Mouse (Mus musculus): ENCODE measurements around the gene Ska3. TPM values are rescaled to one million over a fixed set of nuclear protein-coding genes. Genes with fewer than 3 reads are reported as not detected.

Ska3 gene
- polyA plus RNA-seq, 1 experiment from 2014 or later, result 5.0 TPM

GRCm38 (mm10) chr14:57772157-57772815, 53.7 kb downstream of the Ska3 start:
- no peak overlapping the region for H3K27ac ChIP-seq (ENCODE audit: low read length)
- no peak overlapping the region for H3K4me2 ChIP-seq (ENCODE audit: low read length)
- H3K9me3 ChIP-seq (replicated peaks; ENCODE audit: control insufficient read depth, low read length, poor library complexity, severe bottlenecking), result no peaks in the 10 kb centered on the region
- no peak for ATAC-seq
- no peaks in the 10 kb centered on the region for H3K36me3 ChIP-seq (ENCODE audit: control insufficient read depth, insufficient read depth, low read length)
- H3K9ac ChIP-seq (ENCODE audit: low read depth, low read length), result no peak overlapping the region
- WGBS, result 85% methylated on average over 6 of the region's 6 CpGs
- no peak overlapping the region for H3K4me3 ChIP-seq (ENCODE audit: low read depth, low read length)
- H3K27me3 ChIP-seq (ENCODE audit: control insufficient read depth, insufficient read depth, low read depth, low read length), result no peaks in the 10 kb centered on the region
- H3K4me1 ChIP-seq (ENCODE audit: control insufficient read depth, insufficient read depth, low read length), result no peaks in the 10 kb centered on the region

- H3K27ac ChIP-seq (ENCODE audit: low read length), result no peak overlapping the region
- H3K4me3 ChIP-seq (ENCODE audit: low read depth, low read length), result no peak overlapping the region
- no peak overlapping the region for H3K9ac ChIP-seq (ENCODE audit: low read depth, low read length)
- H3K27me3 ChIP-seq (ENCODE audit: control insufficient read depth, insufficient read depth, low read depth, low read length), result no peaks in the 10 kb centered on the region
- H3K36me3 ChIP-seq (ENCODE audit: control insufficient read depth, insufficient read depth, low read length), result no peaks in the 10 kb centered on the region
- 96% methylated on average over 5 of the region's 5 CpGs for WGBS
- no peaks in the 10 kb centered on the region for H3K9me3 ChIP-seq (replicated peaks; ENCODE audit: control insufficient read depth, low read length, poor library complexity, severe bottlenecking)
- ATAC-seq, result no peak
- H3K4me2 ChIP-seq (ENCODE audit: low read length), result no peak overlapping the region
- no peaks in the 10 kb centered on the region for H3K4me1 ChIP-seq (ENCODE audit: control insufficient read depth, insufficient read depth, low read length)
These were observed 56.9 kb downstream of the Ska3 start for GRCm38 (mm10) chr14:57769102-57769501.

GRCm38 (mm10) chr14:57760447-57761412, 65.3 kb downstream of the Ska3 start:
- no peak for ATAC-seq
- no peak overlapping the region for H3K4me3 ChIP-seq (ENCODE audit: low read depth, low read length)
- no peak overlapping the region for H3K27ac ChIP-seq (ENCODE audit: low read length)
- no peaks in the 10 kb centered on the region for H3K4me1 ChIP-seq (ENCODE audit: control insufficient read depth, insufficient read depth, low read length)
- WGBS, result 44% methylated on average over 10 of the region's 10 CpGs
- no peak overlapping the region for H3K4me2 ChIP-seq (ENCODE audit: low read length)
- H3K9me3 ChIP-seq (replicated peaks; ENCODE audit: control insufficient read depth, low read length, poor library complexity, severe bottlenecking), result no peaks in the 10 kb centered on the region
- H3K36me3 ChIP-seq (ENCODE audit: control insufficient read depth, insufficient read depth, low read length), result no peaks in the 10 kb centered on the region
- H3K27me3 ChIP-seq (ENCODE audit: control insufficient read depth, insufficient read depth, low read depth, low read length), result no peaks in the 10 kb centered on the region
- no peak overlapping the region for H3K9ac ChIP-seq (ENCODE audit: low read depth, low read length)

GRCm38 (mm10) chr14:57758237-57758636, 67.7 kb downstream of the Ska3 start, which contains the start of gene Lats2:
Gene Lats2 (minus strand): TSS chr14:57758388.
- Histone ChIP-seq H3K4me1 (ENCODE audit: control insufficient read depth, insufficient read depth, low read length) (no peaks in the 10 kb centered on the region), H3K27me3 (ENCODE audit: control insufficient read depth, insufficient read depth, low read depth, low read length) (no peaks in the 10 kb centered on the region), H3K36me3 (ENCODE audit: control insufficient read depth, insufficient read depth, low read length) (no peaks in the 10 kb centered on the region), H3K9ac (ENCODE audit: low read depth, low read length) (no peak within 1 kb of the TSS), H3K9me3 (replicated peaks; ENCODE audit: control insufficient read depth, low read length, poor library complexity, severe bottlenecking) (no peaks in the 10 kb centered on the region), H3K4me2 (ENCODE audit: low read length) (no peak within 1 kb of the TSS), H3K4me3 (ENCODE audit: low read depth, low read length) (no peak within 1 kb of the TSS), H3K27ac (ENCODE audit: low read length) (no peak within 1 kb of the TSS)
- 86% methylated on average over 4 of the region's 4 CpGs for WGBS
- ATAC-seq, result no peak

Small RNA genes within 50 kb of the gene (microRNA-seq; reads per million reads assigned to microRNA genes)
- not detected for gene Mir3077

Other genes with a start within 250 kb of the Ska3 start
- gene Xpo4, start 160.8 kb downstream of the Ska3 start, polyA plus RNA-seq (2015; fragmentation: Nextera tagmentation; extraction: Ambion mirVana), result 10.5 and 12.2 TPM in 2 replicates
- not detected in 2 replicates for gene Gm49361, start 80.1 kb downstream of the Ska3 start, polyA plus RNA-seq (2015; fragmentation: Nextera tagmentation; extraction: Ambion mirVana)
- 5.2 and 5.5 TPM in 2 replicates for gene Lats2, start 67.8 kb downstream of the Ska3 start, polyA plus RNA-seq (2015; fragmentation: Nextera tagmentation; extraction: Ambion mirVana)
- gene Sap18, start 28.0 kb downstream of the Ska3 start, polyA plus RNA-seq (2015; fragmentation: Nextera tagmentation; extraction: Ambion mirVana), result 24.3 and 29.9 TPM in 2 replicates
- gene Mrpl57, start within 50 bp of the Ska3 start, polyA plus RNA-seq (2015; fragmentation: Nextera tagmentation; extraction: Ambion mirVana), result 123 and 139 TPM in 2 replicates
- gene Zdhhc20, start 64.1 kb upstream of the Ska3 start, polyA plus RNA-seq (2015; fragmentation: Nextera tagmentation; extraction: Ambion mirVana), result 36.6 and 43.1 TPM in 2 replicates
- 71.9 and 75.8 TPM in 2 replicates for gene Micu2, start 173.1 kb upstream of the Ska3 start, polyA plus RNA-seq (2015; fragmentation: Nextera tagmentation; extraction: Ambion mirVana)
- 24.4 and 26.1 TPM in 2 replicates for gene Fgf9, start 244.4 kb upstream of the Ska3 start, polyA plus RNA-seq (2015; fragmentation: Nextera tagmentation; extraction: Ambion mirVana)

Measured in midbrain, embryonic 16.5 days (tissue).